Mouse (Mus musculus) spleen, embryonic (tissue): ENCODE measurements around the gene Zbtb39.

Source experiments
- CTCF ChIA-PET: fragments of 350-600 bp; sonication (Branson Sonifier 250); formaldehyde crosslinking; loops from one replicate; lab custom pipeline; 2022; lab: Charles Lee

Zbtb39 gene

DNA sequence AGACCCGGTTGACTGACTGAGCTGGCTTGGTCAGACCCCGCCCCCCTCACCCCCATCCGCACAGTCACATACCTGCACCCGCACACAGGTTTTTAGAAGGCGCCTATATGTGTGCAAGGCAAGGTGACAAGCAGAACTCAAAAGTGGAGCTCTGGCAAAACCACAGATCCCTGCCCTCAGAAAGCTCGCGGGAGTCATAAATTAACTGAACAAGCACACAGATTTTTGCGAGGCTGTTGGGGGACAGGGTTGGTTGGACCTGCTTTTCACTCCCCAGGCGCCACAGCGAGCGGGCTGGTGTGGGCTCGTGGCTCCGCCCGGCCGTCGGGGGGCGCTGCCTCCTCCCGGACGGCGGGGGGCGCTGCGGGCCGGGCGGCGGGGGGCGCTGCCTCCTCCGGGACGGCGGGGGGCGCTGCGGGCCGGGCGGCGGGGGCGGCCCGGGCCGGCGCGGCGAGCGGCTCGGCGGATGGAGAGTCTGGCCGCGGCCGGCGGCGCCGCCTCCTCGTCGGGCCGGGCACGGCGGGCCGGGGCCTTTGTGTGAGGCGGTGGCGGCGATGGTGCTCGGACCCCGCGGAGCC lies at the start of gene Zbtb39:
Zbtb39 (plus strand) TSS at position 456 of the 578 bp plus-strand sequence.
- CTCF ChIA-PET = interaction anchor here (0.6 kb wide), 1 partner anchor 118 kb away, joined by 3 read pairs; no protein-coding TSS in a partner anchor

DNA sequence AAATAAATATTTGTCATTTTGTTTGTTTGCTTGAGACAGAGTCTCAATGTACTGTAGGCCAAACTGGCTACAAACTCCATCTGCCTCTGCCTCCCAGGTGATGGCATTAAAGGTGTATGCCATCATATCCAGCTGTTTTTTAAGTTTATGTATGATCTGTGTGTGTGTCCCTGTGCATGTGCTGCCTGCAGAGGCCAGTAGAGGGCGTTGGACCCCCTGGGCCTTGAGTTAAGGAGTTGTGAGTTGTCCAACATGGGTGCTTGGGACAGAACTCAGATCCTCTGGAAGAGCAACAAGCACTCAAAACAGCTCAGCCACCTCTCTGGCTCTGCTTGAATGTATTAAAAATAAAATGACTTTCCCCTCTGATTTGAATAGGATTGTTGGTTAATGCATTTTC lies 48.3 kb upstream of the Zbtb39 start:
- CTCF ChIA-PET = no interaction called here

DNA sequence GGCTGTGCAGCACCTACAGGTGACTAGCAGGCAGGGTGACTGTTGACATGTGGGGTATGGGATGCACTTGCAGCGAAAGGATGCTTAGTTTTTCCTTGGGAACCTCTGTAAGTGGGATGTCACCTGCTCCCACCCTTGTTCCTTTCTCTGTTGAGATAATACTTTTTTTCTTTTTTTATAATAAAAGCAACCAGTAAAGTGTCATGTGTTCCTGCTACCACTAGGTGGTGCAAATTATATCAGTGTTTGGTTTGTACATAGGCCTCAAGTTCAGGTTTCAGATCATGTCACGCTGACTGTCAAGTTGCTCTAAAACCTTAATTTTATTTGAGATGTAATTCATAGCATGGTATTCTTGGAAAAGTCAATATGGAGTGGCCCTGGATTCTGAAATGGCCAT lies 44.7 kb upstream of the Zbtb39 start:
- CTCF ChIA-PET = no interaction called here

DNA sequence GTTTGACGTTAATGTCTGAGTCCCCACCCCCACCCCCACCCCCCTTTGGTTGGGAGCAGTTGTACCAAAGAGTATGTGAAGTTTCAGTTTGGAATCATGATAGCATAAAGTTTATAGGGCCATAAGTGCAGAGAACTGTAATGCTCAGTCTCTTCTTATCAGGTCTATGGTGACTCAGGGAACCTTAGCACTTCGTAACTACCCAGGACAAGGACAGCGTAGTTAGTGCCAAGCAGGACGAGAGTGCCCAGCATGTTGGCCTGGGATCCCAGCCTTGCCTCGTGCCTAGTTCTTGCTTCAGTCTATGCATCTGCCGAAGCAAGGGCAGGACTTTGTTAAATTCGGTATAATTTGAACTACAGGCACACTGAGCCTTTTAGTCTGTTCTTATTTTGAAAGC lies 43.6 kb upstream of the Zbtb39 start:
- CTCF ChIA-PET = no interaction called here

DNA sequence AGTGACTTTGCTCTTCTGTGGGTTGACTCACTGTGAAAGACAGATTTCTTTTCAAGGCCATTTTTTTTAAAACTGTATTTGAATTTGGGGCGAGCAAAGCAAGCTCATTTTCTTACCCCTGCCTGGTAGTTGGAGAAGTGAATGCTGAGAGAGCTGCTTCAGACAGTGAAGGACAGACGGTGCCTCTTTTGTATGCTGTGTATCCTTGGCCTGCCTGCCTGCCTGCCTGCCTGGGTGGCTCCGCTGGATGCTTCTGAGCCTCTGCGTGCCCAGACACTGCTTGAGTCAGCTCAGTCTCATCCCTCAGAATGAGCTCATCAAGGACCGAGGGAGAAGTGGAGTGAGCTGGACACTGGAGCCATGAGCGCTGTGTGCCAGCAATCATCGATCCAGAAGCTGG lies 40.4 kb upstream of the Zbtb39 start:
- CTCF ChIA-PET = no interaction called here

DNA sequence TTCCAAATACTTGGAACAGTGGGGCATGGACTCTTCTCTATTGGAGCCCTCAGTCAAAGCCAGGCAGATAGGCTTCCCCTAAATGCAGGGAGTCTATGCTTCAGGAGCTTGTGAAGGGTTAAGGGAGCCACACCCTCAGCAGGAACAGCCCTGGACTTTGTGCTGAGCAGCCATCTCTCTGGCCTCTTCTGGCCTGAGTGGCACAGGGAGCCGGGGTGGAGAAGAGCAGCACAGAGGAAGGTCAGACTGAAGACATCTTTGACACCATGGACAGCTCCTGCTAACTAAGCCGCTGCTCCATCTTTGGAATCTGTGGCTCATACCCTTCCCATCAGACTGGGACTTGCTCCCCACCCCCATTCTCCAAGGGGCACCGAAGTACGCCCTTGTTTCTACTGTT lies 36.0 kb upstream of the Zbtb39 start:
- CTCF ChIA-PET = no interaction called here

DNA sequence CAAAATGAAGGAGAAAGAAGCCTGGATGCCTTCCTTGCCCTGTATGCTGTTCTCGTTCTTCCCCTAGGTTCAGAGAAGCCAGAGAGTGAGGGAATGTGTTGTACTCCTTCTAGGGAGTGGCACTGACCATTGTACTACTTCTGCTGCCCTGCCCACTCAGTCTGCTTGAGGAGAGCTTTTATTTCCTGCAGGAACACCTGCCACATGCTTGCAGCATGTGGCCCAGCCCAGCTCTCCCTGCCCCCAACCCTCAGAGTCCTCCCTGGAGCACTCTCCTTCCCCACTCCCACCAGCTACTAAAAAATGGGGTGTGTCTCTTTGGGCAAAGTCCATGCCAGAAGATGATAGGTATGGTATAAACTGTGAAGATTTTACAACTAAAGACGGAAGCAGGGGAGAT lies 35.0 kb upstream of the Zbtb39 start:
- CTCF ChIA-PET = no interaction called here

DNA sequence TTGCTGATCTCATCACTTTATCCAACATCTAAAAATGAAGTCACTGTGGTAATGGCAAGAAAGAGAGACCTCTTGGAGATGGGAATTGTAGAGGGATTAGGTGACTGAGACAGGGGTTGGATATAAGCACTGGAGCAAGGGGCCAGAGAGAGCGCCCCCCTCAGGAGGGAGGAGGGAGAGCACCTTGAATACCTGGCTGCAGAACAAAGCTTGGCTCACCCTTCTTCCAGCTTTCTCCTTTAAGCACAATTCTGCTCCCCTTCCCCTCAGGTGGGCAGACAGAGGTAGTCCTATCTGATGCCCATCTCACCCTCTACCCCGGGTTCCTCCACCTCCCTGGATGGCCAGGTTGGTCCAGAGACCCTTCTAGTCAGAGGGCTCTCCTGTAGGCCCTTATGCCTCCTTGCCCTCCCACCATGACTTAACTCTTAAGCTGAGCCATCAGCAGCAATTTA lies 34.5 kb upstream of the Zbtb39 start, which contains the start of gene Myo1a:
Myo1a (plus strand) TSS at position 405 of the 455 bp plus-strand sequence.
- CTCF ChIA-PET = no interaction called here

DNA sequence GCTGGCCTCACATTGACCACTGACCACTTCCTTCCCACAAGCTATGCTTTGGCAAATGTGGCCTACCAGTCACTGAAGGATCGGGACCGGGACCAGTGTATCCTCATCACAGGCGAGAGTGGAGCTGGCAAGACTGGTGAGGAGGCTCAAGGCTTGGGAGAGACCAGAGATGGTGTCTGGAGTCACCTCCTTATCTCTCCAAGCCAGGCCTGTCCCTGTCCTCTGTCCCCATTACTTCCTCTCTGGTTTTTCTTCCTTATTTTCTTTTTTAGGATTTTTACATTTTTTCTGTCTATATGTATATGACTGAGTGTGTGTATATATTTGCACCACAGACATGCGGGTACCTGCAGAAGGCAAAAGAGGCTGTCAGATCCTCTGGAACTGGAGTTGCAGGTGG lies 33.6 kb upstream of the Zbtb39 start:
- CTCF ChIA-PET = no interaction called here

DNA sequence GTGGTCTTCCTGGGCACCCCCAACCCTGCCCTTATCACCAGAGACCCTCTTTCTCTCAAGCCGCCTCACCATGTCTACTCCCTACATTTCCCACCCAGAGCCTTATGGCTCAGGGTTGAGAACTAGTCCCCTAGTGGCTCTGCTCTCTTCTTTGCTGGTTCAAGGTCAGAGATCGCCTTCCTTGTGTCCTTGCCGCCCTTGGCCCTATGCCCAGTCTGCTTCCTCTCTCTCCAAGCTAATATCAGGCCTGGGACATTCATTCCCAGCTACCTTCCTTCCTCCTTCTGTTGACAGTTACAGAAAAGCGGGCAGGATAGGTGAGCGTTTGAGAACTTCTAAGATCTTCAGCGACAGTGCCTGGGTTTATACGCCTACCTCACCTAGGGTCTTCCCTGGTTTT lies 31.6 kb upstream of the Zbtb39 start:
- CTCF ChIA-PET = no interaction called here

DNA sequence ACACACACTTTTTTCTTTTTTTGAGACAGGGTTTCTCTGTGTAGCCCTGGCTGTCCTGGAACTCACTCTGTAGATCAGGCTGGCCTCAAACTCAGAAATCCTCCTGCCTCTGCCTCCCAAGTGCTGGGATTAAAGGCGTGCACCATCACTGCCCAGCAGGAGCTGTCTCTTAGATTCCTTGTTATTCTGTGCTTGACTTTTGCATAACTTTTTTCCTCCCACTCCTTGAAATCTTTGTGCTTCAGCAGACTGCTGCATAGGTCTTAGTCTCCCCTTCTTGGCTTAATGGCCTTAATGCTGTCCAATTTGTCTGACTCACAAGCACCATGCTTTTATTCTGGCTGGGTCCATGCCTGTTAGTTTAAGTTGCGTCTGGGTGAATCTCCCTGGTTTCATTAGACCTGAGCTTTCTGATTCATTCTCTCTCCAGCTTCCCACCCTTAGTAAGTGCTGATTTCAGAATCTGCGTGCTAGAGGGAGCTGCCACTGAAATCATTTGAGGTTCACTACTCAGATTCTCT lies 30.4 kb upstream of the Zbtb39 start:
- CTCF ChIA-PET = no interaction called here

DNA sequence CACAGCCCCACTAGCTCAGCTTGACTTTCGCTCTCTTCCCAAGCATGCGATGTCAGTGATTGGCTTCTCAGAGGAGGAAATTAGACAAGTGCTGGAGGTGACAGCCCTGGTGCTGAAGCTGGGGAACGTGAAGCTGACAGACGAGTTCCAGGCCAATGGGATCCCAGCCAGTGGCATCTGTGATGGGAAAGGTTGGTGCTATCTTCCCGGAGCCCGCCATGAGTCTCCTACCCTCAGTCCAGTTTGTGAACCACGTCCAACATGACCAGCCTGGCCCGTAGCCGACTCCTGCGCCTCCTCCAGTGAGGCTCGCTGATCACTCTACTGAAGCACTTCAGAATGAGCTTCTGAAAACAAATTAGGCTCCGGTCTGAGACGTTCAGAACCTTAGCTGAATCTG lies 29.0 kb upstream of the Zbtb39 start:
- CTCF ChIA-PET = no interaction called here

DNA sequence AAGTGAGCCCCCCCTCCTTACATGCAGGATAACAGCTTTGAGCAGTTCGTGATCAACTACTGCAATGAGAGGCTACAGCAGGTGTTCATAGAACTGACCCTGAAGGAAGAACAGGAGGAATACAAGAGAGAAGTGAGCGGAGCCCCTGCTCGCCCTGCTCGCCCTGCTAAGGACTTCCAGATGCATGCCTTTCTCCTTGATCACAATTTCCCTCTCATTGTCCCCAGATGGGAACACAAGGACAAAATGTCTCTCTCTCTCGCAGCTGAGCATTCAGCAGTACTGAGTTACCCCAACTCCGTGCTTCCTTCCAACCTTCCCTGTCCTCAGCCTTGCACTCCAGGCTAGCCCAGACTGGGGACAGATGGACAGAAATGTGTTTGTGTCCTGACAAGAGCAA lies 26.6 kb upstream of the Zbtb39 start:
- CTCF ChIA-PET = no interaction called here

DNA sequence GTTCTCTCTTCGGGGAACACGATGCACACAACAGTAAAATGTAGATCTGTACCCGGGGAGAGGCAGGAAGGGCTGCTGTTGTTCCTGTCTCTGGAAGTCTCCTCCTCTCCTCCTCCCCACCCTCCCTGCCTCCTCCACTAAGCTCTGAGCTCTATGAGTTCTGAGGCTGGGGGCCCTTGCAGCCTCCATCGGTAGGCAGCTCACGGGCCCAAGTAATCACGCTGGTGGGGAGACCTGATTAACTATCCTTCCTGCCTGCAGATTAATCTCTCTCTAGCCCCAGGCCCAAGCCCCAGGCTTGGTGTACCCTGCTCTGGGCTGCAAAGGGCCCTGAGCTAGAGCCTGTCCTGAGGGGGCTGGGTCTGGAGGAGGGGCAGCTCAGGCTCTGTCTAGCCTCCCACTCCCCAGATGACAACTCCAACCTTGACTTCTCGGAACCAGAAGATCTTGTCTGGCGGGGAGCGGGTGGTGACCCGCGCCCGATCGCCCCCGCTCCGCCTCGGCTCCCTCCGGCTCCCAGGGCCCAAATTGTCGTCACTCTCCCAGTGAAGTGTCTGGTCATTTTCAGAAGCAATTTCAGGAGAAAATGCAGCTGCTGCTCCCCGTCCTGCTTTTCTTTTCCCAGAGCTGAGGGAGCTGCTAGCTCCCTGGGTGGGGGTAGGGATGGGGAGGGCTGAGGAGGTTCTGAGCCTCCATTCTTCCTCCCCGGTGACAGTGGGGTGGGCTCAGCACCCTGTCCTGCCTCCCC lies 17.5 kb upstream of the Zbtb39 start:
- CTCF ChIA-PET = no interaction called here

DNA sequence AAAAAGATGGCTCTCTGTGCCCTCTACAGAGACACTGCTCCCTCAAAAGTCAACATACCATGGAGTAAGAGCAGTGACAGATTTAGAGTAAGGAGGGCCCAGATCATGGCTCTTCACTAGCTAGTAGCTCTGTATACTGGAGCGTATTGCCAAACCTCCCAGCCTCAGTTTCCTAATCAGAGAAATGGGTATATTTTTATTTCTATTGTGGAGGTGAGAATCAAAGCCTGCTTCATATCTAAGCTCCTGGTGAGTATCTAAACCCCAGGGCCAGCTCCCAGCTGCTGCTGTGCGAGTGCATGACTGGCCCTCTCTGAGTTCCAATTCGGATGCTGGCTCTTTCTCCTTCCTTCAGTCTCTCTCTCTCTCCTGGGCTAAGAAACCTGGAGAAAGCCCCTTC lies 15.2 kb upstream of the Zbtb39 start, which contains the start of gene Tac2:
Tac2 (plus strand) TSS at position 301 of the 400 bp plus-strand sequence.
- CTCF ChIA-PET = interaction anchor here (0.6 kb wide), 1 partner anchor 156 kb away, joined by 4 read pairs; no protein-coding TSS in a partner anchor

DNA sequence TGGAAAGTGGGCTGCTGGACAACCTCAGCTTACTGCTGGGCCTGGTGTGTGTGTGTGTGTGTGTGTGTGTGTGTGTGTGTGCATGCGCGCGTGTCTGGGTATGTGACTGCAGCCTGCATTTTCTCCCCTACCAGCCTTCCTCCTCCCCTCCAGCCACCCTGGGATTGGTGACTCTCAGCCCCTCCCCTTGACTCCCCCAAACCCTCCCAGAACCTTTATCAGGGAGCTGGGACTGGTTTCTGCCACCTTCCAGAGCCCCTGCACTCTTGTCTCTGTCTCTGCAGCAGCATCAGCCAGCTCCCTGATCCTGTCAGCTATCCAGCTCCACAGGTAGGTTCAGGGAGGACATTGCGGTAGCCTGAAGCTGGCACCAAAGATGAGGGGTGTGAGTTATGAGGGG lies 14.2 kb upstream of the Zbtb39 start:
- CTCF ChIA-PET = no interaction called here

DNA sequence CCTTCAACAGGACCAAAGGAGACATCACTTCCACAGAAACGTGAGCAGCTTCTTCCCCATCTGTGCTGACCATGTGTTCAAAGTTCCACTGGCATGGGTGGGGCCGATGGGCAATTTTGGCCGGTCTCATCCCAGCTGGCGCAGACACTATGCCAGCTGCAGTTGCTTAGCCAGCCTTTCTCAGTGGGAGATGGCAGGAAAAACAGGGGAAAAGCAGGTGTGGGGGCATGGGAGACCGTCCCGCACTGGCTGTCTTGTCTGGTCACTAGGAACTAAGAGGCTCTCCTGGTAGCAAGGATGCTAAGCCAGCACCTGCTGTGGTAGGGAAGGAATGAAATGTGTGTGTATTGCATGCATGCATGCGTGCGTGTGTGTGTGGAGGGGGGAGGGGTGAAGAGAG lies 10.9 kb upstream of the Zbtb39 start:
- CTCF ChIA-PET = no interaction called here

DNA sequence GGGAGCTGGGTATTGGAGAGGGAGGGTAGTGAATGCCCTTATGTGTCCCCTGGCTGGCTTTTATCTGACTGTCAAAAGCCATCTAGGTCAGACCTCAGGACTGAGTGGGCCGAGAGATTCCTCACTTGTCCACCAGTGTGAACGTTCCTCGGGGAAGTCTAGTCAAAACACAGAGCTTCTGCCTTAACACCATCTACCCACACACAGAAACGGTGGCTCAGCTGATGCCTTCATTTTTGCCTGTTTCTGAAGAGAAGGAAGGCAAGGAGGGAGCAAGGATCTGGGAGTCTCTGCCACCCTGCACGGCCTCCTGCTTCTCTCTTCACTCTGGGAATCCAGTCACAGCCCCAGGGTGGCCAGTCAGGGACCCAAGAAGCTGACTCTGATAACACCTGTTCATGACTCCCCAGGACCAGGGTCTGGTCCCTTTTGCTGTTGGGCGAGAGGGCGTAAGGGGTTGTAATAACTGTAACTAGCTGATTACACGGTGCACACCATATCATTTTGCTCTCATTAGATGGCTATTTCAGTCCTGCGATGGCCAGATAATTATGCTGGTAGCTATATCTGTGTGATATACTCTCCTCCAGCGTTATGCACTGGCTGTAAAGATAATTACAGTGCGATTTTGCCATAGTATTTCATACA lies 8.9 kb upstream of the Zbtb39 start:
- CTCF ChIA-PET = no interaction called here

DNA sequence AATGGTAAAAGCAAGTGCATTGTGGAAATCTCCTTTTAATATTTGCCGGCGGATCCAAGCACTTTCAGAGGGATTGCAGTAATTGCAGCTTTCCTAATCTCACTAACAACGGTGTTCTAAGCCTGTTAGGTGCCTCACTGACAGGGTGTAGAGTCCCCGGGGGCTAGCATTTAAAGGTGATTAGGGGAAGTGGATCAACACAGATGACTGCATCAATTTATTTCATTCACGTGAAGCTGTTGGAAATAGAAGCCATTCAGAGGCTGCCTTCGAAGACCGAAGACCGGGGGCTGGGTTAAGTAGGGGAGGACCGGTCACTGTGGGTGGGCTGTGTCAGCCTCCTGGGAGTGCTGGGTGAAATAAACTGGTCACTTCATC lies 8.4 kb upstream of the Zbtb39 start:
- CTCF ChIA-PET = no interaction called here

DNA sequence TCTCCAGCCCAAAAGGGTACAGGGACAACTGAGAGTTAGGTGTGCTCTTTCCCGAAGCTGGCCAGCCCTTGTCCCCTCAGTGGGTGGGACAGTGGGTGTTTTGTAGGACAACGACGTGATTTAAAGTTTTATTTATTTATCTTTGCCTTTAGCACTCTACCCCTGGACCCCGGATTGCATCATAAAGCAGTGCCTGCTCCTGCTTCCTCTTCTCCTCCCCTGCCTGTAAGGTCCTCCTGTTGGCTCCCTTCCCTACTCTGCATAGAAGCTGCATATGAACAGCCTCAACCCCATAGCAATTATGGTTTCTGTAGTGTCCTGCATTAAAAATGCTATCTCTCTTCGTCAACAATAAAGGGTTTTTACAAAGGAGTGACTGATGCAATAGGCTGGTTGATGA lies 7.9 kb upstream of the Zbtb39 start:
- CTCF ChIA-PET = no interaction called here

DNA sequence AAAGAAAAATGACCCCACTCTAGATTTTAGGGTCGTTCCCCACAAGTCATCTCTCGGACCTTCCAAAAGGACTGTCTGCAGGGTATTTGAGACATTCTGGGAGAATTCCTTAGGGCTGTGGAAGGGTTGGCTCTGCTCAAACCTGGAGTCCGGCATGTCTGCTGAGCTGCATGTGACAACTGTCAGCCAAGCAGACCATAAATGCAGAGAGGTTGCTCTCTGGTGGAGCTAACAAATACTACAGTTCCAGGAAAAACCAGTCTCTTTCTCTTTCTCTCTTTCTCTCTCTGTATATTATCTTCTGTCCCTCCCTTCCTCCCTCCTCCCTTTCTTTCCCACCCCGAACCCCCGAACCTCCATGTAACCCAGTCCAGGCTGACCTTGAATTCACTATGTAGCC lies 4.9 kb upstream of the Zbtb39 start:
- CTCF ChIA-PET = no interaction called here

DNA sequence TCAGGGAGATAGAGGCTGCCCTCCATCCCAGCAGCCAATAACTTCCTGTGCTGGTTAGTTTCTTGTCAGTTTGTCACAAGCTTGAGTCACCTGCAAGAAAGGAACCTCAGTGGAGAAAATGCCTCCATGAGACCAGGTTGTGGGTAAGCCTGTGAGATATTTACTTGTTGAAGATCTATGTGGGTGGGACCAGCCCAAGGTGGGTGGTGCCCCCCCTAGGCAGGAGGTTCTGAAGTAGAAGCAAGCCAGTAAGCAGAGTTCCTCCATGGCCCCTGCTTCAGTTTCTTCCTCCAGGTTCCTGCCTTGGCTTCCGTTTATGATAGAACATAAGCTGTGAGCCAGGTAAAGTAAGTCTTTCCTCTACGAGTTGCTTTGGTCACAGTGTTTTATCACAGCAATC lies 3.1 kb upstream of the Zbtb39 start:
- CTCF ChIA-PET = interaction anchor here (0.6 kb wide), 2 partner anchors 64 to 825 kb away, joined by 3 to 4 read pairs; no protein-coding TSS in a partner anchor
